Mouse (Mus musculus) neural tube, embryonic 12.5 days (tissue): ENCODE data around the gene Ythdf1. TPM values are rescaled to one million over a fixed set of nuclear protein-coding genes. Genes with fewer than 3 reads are reported as not detected.
A peak's percentile ranks its signal among the peaks of the same experiment; 100 is the strongest.

ENCODE experiments used
- ATAC-seq: fragments of 200-750 bp; cut with Nextera tagmentation; 2 replicates; pipeline ENCODE4 v1.8.0; 2017; ENCODE audit warnings: low read depth, mild to moderate bottlenecking, moderate TSS enrichment, moderate library complexity; ENCODE audit not compliant: low FRiP score
- H3K27ac ChIP-seq: fragments of 300-500 bp; sonication (generic); 2 replicates; pipeline ENCODE4 v1.5.1; 2016
- H3K27me3 ChIP-seq: fragments of 300-500 bp; sonication (generic); replicated peaks from 2 replicates; pipeline ENCODE4 v1.6.1; 2016; ENCODE audit warnings: mild to moderate bottlenecking
- H3K36me3 ChIP-seq: fragments of 300-500 bp; sonication (generic); 2 replicates; pipeline ENCODE4 v1.6.1; 2016; ENCODE audit warnings: mild to moderate bottlenecking
- H3K4me1 ChIP-seq: fragments of 300-500 bp; sonication (generic); 2 replicates; pipeline ENCODE4 v1.6.1; 2016
- H3K4me2 ChIP-seq: fragments of 300-500 bp; sonication (generic); replicated peaks from 2 replicates; pipeline ENCODE4 v1.6.1; 2016; ENCODE audit warnings: mild to moderate bottlenecking
- H3K4me3 ChIP-seq: fragments of 300-500 bp; sonication (generic); 2 replicates; pipeline ENCODE4 v1.5.1; 2016
- H3K9ac ChIP-seq: fragments of 300-500 bp; sonication (generic); 2 replicates; pipeline ENCODE4 v1.6.1; 2016; ENCODE audit warnings: mild to moderate bottlenecking
- H3K9me3 ChIP-seq: fragments of 300-500 bp; sonication (generic); 2 replicates; pipeline ENCODE4 v1.6.1; 2016; ENCODE audit warnings: mild to moderate bottlenecking
- WGBS: fragments of 180-500 bp; shearing (Covaris S2); methylation state at CpG from one replicate; pipeline ENCODE4 v1.1.7; 2016; 5-methylcytosine and 5-hydroxymethylcytosine counted together
- polyA plus RNA-seq: library from polyadenylated mRNA; unstranded; fragments of >200 nt; fragmentation: Nextera tagmentation; extraction: Ambion mirVana; gene quantifications from 2 replicates; pipeline ENCODE4 v1.2.1, GENCODE M21; 2016

The Ythdf1 gene
- 62.4 and 64.7 TPM in 2 replicates for polyA plus RNA-seq

DNA sequence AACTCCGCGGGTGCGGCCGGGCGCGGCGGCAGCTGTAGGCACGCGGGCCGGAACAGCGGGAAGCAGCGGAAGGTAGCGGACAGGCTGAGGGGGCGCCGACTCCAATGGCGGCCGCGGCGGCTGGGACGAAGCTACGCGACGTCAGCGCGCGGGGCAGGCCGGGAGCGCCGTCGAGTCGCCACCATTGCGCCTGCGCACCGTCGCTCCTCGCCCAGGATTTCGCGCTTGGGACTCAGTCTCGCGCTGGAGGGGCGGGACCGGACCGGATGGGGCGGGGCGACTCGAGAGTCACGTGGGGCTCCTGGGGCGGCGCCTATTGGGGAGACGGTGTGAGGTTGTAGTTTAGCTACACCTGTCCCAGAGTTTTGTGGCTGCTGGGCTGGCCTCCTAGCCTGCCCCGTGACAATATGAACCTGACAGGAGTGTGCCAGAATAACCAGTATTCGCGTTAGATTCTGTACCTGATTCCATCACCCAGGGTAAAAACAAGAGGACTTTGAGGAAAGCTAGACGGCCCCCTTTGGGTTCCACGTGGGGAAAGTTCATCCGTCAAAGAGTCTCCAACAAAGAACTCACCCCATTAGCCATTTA, at the start of gene Ythdf1:
TSS of gene Ythdf1 (minus strand) at position 140 of the 591 bp plus-strand sequence.
- H3K27ac ChIP-seq: no peak within 1 kb of the TSS
- H3K9me3 ChIP-seq: no peaks in the 10 kb centered on the region
- H3K36me3 ChIP-seq: peaks cover 23% of the 10 kb centered on the region; the same call in 1 of the 2 replicates
- peak; percentile 93 for ATAC-seq
- peak within 1 kb of the TSS; percentile 99 for H3K9ac ChIP-seq
- peak within 1 kb of the TSS; percentile 89 for H3K4me2 ChIP-seq
- no peaks in the 10 kb centered on the region for H3K27me3 ChIP-seq
- peaks cover 16% of the 10 kb centered on the region for H3K4me1 ChIP-seq
- peak within 1 kb of the TSS; percentile 100 for H3K4me3 ChIP-seq
- under 1% methylated on average over 56 of the region's 56 CpGs for WGBS

DNA sequence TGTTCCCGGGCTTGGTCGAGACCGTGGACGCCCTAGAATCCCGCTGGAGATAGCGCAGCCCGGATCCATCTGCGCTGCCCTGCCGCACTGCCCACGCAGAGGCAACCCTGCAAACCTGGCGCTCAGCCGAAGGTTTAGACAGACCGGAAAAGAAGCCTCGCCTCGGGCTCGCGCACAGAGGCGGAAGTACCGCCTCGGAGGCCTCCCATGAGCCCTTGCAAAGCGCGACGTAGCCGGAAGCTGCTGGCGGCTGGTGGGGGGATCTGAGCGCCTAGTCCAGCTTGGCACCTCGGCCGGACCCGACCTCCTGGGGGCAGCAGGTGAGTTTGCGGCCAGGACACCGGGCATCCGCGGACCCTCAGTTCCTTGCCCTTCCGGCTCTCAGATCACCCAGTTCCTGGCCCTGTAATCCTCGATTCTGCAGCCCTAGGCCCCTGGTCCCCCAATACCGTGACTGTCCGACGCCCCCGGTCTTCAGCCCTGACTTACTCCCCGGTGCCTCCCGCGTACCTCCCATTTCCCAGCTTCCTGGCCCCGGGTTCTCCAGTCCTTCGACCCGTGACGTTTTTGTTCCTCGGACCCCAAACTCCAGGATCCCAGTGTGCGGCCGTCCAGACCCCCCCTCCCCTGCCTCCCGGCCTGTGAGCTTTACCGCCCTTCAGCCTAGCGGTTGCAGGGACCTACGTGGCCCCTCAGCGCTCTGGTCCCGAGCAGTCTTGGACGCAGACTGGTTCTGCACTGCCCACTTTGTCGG, 46.4 kb upstream of the Ythdf1 start, which contains the start of gene Arfgap1:
TSS of gene Arfgap1 (plus strand) at position 216 of the 754 bp plus-strand sequence.
- H3K4me2 ChIP-seq: peak within 1 kb of the TSS; percentile 94
- peak within 1 kb of the TSS; percentile 91 for H3K4me3 ChIP-seq
- peaks cover 20% of the 10 kb centered on the region for H3K4me1 ChIP-seq
- ATAC-seq: peak; percentile 88
- peak within 1 kb of the TSS; percentile 95 for H3K9ac ChIP-seq
- no peaks in the 10 kb centered on the region for H3K27me3 ChIP-seq
- peak within 1 kb of the TSS; percentile 68 for H3K27ac ChIP-seq
- WGBS: under 1% methylated on average over 57 of the region's 57 CpGs
- peaks cover 20% of the 10 kb centered on the region for H3K36me3 ChIP-seq
- H3K9me3 ChIP-seq: no peaks in the 10 kb centered on the region

- H3K27ac ChIP-seq: peak overlapping the region; percentile 68; the same call in 1 of the 2 replicates
- no peak for ATAC-seq
- 17% methylated on average over 14 of the region's 14 CpGs for WGBS
These were observed 45.5 kb upstream of the Ythdf1 start for GRCm38 (mm10) chr2:180966092-180966882.

DNA sequence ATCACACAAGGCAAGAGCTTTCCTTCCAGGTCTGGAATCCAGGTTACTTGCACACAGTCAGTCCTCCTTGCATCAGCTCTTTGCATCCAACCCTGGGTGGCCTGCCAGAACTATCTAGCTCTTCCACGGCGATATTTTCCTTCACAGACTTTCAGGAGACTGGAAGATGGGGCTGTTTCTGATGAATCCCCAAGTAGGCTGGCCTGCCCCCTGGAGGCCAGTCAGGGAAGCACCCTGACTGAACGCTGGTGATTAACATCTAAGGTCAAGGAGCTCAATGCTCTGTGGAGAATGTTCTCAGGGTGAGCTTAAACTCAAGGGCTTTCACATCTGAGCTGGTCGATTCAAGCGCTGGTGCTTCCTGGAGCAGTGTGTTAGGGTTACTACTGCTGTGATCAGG, 43.2 kb upstream of the Ythdf1 start:
- 3% methylated on average over 5 of the region's 5 CpGs for WGBS
- no peaks in the 10 kb centered on the region for H3K9me3 ChIP-seq
- H3K4me1 ChIP-seq: peaks cover 18% of the 10 kb centered on the region
- no peak overlapping the region for H3K4me3 ChIP-seq
- 0 out of 2 replicates have a peak, but pooled peaks have one; percentile 26 for ATAC-seq
- H3K36me3 ChIP-seq: no peaks in the 10 kb centered on the region; the same call in 1 of the 2 replicates
- no peak overlapping the region for H3K9ac ChIP-seq
- no peak overlapping the region for H3K27ac ChIP-seq
- H3K27me3 ChIP-seq: no peaks in the 10 kb centered on the region
- no peak overlapping the region for H3K4me2 ChIP-seq

More at GRCm38 (mm10) chr2:180966092-180966882, 45.5 kb upstream of the Ythdf1 start:
- Histone ChIP-seq H3K4me2 (peak overlapping the region; percentile 94), H3K4me1 (peaks cover 20% of the 10 kb centered on the region), H3K36me3 (peaks cover 11% of the 10 kb centered on the region; the same call in 1 of the 2 replicates), H3K9ac (peak overlapping the region; percentile 95), H3K4me3 (peak overlapping the region; percentile 91), H3K27me3 (no peaks in the 10 kb centered on the region), H3K9me3 (no peaks in the 10 kb centered on the region)

DNA sequence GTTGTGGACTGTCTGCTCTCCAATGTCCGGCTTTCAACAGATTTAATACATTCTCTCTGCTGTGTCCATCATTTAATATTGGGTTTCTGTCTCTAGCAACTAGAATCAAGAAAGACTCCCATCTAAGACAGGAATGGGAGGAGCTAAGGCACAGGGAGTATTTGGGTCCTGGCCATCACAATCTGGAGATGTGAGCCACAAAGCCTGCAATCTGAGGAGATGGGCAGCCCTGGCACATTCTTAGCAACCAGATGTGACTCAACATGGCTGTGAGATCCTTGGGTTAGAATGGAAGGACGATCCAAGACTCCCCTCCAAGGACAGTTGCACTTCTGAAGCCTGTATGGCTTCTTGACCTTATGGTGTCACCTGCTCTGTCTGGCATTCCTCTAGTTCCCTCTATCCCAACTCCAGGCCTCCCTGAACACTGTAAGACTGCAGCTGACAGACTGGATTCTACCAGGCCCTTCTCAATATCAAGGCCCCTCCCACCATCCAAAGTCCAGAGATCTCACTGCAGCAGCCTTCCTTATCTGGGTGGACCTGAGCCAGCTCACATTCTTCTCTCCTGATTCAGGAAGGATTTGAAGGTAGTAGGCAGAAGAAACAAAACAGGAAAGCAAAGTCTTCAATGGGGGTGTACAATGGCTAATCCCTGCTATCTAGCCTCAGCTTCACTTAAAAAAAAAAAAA, 42.0 kb upstream of the Ythdf1 start:
- H3K4me3 ChIP-seq: no peak overlapping the region
- no peak overlapping the region for H3K4me2 ChIP-seq
- H3K9ac ChIP-seq: no peak overlapping the region
- ATAC-seq: no peak
- 78% methylated on average over 2 of the region's 2 CpGs for whole genome bisulfite sequencing
- peaks cover 8% of the 10 kb centered on the region for H3K4me1 ChIP-seq
- no peaks in the 10 kb centered on the region for H3K27me3 ChIP-seq
- H3K27ac ChIP-seq: no peak overlapping the region
- H3K9me3 ChIP-seq: no peaks in the 10 kb centered on the region
- H3K36me3 ChIP-seq: no peaks in the 10 kb centered on the region

GRCm38 (mm10) chr2:180960187-180960586, 39.4 kb upstream of the Ythdf1 start:
- no peak overlapping the region for H3K9ac ChIP-seq
- WGBS: 82% methylated on average over 3 of the region's 3 CpGs
- H3K4me2 ChIP-seq: no peak overlapping the region
- no peaks in the 10 kb centered on the region for H3K4me1 ChIP-seq
- H3K27ac ChIP-seq: no peak overlapping the region
- H3K9me3 ChIP-seq: no peaks in the 10 kb centered on the region
- H3K27me3 ChIP-seq: peaks cover 2% of the 10 kb centered on the region; the same call in 1 of the 2 replicates
- H3K36me3 ChIP-seq: no peaks in the 10 kb centered on the region
- ATAC-seq: no peak
- H3K4me3 ChIP-seq: no peak overlapping the region

GRCm38 (mm10) chr2:180959605-180960004, 38.9 kb upstream of the Ythdf1 start:
- H3K9ac ChIP-seq: no peak overlapping the region
- peaks cover 2% of the 10 kb centered on the region; the same call in 1 of the 2 replicates for H3K27me3 ChIP-seq
- no peak overlapping the region for H3K4me2 ChIP-seq
- no peaks in the 10 kb centered on the region for H3K36me3 ChIP-seq
- no peak overlapping the region for H3K4me3 ChIP-seq
- no peak for ATAC-seq
- no peaks in the 10 kb centered on the region for H3K9me3 ChIP-seq
- H3K4me1 ChIP-seq: no peaks in the 10 kb centered on the region
- H3K27ac ChIP-seq: no peak overlapping the region
- 78% methylated on average over 7 of the region's 7 CpGs for WGBS

DNA sequence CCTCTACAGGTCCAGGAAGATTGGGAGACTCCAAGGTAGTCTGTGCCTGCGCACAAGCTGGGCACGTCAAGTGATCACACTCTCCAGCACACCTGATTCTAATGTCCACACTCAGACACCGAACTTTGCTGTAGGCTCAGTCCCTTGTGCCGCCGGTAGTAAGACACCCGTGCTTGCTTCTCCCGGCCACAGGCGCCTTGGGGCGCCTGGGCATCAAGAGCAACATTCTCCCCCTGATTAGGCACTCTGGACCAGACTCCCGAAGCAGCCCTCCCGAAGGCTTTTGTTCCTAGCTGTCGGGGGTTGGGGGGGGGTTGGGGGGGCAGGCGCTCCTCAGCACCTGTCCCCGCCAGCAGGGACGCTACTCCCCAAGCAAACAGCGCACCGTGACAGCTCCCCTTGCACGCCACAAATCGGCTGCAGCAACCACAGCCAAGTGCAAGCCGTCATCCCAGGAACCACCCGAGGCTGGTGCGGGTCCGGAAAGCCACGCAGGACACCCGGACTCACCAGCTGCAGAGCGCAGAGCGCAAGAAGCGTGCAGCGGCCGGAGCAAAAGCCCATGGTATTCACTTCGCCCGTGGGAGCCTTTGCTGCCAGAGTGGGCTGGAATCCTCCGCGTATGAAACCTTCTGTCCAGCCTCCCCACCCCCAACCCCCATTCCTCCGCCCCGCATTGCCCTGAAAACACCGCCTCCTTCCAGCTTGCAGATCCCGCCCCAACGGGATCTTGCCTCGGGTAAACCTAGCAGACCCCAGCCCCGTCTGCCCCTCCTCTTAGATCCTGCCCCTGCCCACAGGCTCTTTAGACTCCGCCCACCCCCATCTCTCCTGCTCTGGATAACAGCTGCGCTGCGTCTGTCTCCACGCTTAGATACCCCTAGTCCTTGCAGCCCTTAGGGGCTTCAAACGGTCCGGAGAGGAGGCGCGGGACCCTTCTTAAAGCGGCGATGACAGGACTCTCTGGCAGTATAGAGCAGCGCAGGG, 33.6 kb upstream of the Ythdf1 start, which contains the start of gene Nkain4:
TSS of gene Nkain4 (minus strand) at position 639 of the 987 bp plus-strand sequence.
- Histone ChIP-seq H3K9ac (peak within 1 kb of the TSS; percentile 81), H3K9me3 (no peaks in the 10 kb centered on the region), H3K4me1 (peaks cover 31% of the 10 kb centered on the region), H3K27ac (peak within 1 kb of the TSS; percentile 96), H3K4me2 (peak within 1 kb of the TSS; percentile 83), H3K4me3 (peak within 1 kb of the TSS; percentile 67), H3K27me3 (peaks cover 2% of the 10 kb centered on the region; the same call in 1 of the 2 replicates), H3K36me3 (no peaks in the 10 kb centered on the region)
- under 1% methylated on average over 52 of the region's 52 CpGs for WGBS
- ATAC-seq: peak; percentile 93

GRCm38 (mm10) chr2:180953638-180954037, 32.9 kb upstream of the Ythdf1 start:
- H3K9me3 ChIP-seq: no peaks in the 10 kb centered on the region
- peaks cover 31% of the 10 kb centered on the region for H3K4me1 ChIP-seq
- no peak for ATAC-seq
- no peaks in the 10 kb centered on the region for H3K36me3 ChIP-seq
- 9% methylated on average over 2 of the region's 2 CpGs for WGBS
- H3K4me2 ChIP-seq: peak overlapping the region; percentile 83
- H3K9ac ChIP-seq: peak overlapping the region; percentile 81
- H3K4me3 ChIP-seq: peak overlapping the region; percentile 67
- peak overlapping the region; percentile 96 for H3K27ac ChIP-seq
- peaks cover 2% of the 10 kb centered on the region; the same call in 1 of the 2 replicates for H3K27me3 ChIP-seq

DNA sequence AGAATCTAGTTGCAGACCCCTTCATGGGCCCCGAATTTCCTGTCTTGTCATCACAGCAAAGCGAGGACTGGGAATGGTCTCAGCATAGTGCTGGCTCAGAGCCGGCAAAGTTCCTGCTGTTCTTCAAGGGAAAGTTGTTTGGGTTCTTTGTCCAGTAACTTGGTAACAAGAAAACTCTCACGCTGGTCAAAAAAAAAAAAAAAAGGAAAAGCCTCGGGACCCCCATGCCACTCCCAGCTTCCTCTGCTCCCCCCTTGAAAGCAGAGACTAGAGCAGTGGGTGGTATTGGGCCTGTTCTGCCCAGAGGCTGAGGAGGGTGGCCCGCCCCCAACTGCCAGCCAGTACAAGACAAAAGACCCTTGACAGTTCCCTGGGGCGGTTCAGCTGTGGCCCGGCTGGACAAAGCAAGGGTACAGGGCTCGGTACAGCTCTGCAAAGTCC, 32.0 kb upstream of the Ythdf1 start:
- H3K9me3 ChIP-seq: no peaks in the 10 kb centered on the region
- H3K4me3 ChIP-seq: peak overlapping the region; percentile 67
- peak overlapping the region; percentile 81 for H3K9ac ChIP-seq
- H3K27me3 ChIP-seq: peaks cover 2% of the 10 kb centered on the region; the same call in 1 of the 2 replicates
- WGBS: 5% methylated on average over 9 of the region's 9 CpGs
- peaks cover 31% of the 10 kb centered on the region for H3K4me1 ChIP-seq
- peak; percentile 30 for ATAC-seq
- peak overlapping the region; percentile 83 for H3K4me2 ChIP-seq
- peak overlapping the region; percentile 96 for H3K27ac ChIP-seq
- H3K36me3 ChIP-seq: no peaks in the 10 kb centered on the region; the same call in 1 of the 2 replicates
